Mouse (Mus musculus) neural tube, embryonic 11.5 days (tissue): ENCODE results near the gene Myo10. TPM values are rescaled to one million over a fixed set of nuclear protein-coding genes. Genes with fewer than 3 reads are reported as not detected.

Source experiments
- ATAC-seq: fragments of 200-750 bp; cut with Nextera tagmentation; 2 replicates; pipeline ENCODE4 v1.8.0; 2017; ENCODE audit warnings: moderate number of reproducible peaks, mild to moderate bottlenecking, moderate TSS enrichment, moderate library complexity; ENCODE audit not compliant: insufficient read depth, low FRiP score, low TSS enrichment
- DNase-seq: peaks from one replicate; pipeline ENCODE4 v3.0.0-alpha.2; 2015; ENCODE audit warnings: low spot score
- H3K27ac ChIP-seq: fragments of 300-500 bp; sonication (generic); 2 replicates; pipeline ENCODE4 v1.5.1; 2014; ENCODE audit warnings: low read depth, mild to moderate bottlenecking, low read length
- H3K27me3 ChIP-seq: fragments of 300-500 bp; sonication (generic); 2 replicates; pipeline ENCODE4 v1.6.1; 2014; ENCODE audit warnings: mild to moderate bottlenecking, low read length, mixed read lengths; ENCODE audit not compliant: control insufficient read depth, insufficient read depth
- H3K36me3 ChIP-seq: fragments of 300-500 bp; sonication (generic); 2 replicates; pipeline ENCODE4 v1.6.1; 2014; ENCODE audit warnings: mild to moderate bottlenecking, low read length, moderate library complexity, mixed read lengths; ENCODE audit not compliant: control insufficient read depth, insufficient read depth
- H3K4me1 ChIP-seq: fragments of 300-500 bp; sonication (generic); 2 replicates; pipeline ENCODE4 v1.6.1; 2014; ENCODE audit warnings: low read length, mixed read lengths; ENCODE audit not compliant: control insufficient read depth, insufficient read depth
- H3K4me2 ChIP-seq: fragments of 300-500 bp; sonication (generic); 2 replicates; pipeline ENCODE4 v1.6.1; 2014; ENCODE audit warnings: low read depth, mild to moderate bottlenecking, moderate library complexity
- H3K4me3 ChIP-seq: fragments of 300-500 bp; sonication (generic); 2 replicates; pipeline ENCODE4 v1.5.1; 2014; ENCODE audit warnings: low read depth, low read length
- H3K9ac ChIP-seq: fragments of 300-500 bp; sonication (generic); 2 replicates; pipeline ENCODE4 v1.6.1; 2014; ENCODE audit warnings: mild to moderate bottlenecking, low read length
- H3K9me3 ChIP-seq: fragments of 300-500 bp; sonication (generic); 2 replicates; pipeline ENCODE4 v1.6.1; 2016; ENCODE audit warnings: low read length; ENCODE audit not compliant: control insufficient read depth
- WGBS: fragments of 180-500 bp; shearing (Covaris S2); extraction: QIAGEN DNeasy Blood & Tissue Kit; methylation state at CpG from one replicate; pipeline ENCODE4 v1.1.7; 2014; 5-methylcytosine and 5-hydroxymethylcytosine counted together
- polyA plus RNA-seq: library from polyadenylated mRNA; unstranded; fragments of >200 nt; fragmentation: Nextera tagmentation; extraction: Ambion mirVana; gene quantifications from 2 replicates; pipeline ENCODE4 v1.2.1, GENCODE M21; 2014

The Myo10 gene
- polyA plus RNA-seq, 1 experiment from 2014 or later = 40.5 TPM

DNA sequence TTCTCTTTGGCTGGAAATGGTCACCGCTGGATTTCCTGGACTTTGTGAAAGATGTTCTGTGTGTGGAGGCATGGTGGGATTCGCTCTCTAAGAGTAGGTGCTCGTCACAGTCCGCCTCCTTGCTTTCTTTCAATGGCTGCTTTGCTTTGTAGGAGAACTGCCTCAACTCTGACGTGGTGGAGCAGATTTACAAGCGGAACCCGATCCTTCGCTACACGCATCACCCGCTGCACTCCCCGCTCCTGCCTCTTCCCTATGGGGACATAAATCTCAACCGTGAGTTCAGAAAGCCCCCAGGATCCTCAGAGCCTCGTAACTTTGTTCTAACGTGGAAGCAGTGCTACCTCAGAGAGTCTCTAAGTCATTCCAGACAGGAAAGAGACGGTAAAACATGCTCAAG is 180.8 kb downstream of the Myo10 start:
- H3K9me3 ChIP-seq = no peaks in the 10 kb centered on the region
- H3K4me3 ChIP-seq = no peak overlapping the region
- no peak for DNase-seq
- H3K4me2 ChIP-seq = no peak overlapping the region
- no peak overlapping the region for H3K27ac ChIP-seq
- H3K4me1 ChIP-seq = no peaks in the 10 kb centered on the region
- 53% methylated on average over 15 of the region's 15 CpGs for WGBS
- no peak overlapping the region for H3K9ac ChIP-seq
- H3K36me3 ChIP-seq = peaks cover 17% of the 10 kb centered on the region
- ATAC-seq = no peak
- no peaks in the 10 kb centered on the region for H3K27me3 ChIP-seq

DNA sequence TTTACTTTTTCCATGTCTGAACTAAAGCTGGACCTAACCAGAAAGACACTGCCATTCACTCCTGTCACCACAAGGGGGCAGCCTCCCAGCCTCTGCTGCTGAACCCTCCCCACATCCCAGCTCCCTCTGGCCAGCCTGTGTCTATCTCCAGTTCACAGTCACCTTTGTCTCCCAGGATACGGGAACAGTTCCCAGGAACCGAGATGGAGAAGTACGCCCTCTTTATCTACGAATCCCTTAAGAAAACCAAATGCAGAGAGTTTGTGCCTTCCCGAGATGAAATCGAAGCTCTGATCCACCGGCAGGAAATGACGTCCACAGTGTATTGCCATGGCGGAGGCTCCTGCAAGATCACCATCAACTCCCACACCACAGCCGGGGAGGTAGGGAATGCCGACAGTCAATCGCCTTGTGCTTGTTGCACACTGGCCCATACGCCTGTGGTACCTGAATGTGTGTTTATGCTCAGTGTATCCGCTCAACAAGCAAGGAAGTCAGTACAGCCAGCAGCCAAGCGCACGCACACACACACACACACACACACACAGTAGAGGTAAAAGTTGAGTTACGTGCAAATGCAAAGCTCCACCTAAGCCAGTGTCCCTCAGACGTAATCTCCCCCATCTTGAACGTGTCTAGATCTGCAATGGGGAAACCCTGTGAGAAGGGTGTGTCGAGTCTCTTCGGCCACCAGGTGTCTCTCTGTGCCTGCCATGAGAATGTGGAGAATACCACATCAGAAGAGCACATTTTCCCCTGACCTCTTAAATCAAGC is 183.2 kb downstream of the Myo10 start:
- H3K36me3 ChIP-seq = peaks cover 26% of the 10 kb centered on the region
- no peaks in the 10 kb centered on the region for H3K4me1 ChIP-seq
- H3K27ac ChIP-seq = no peak overlapping the region
- peak; percentile 52; the same call in 1 of the 2 replicates for ATAC-seq
- no peaks in the 10 kb centered on the region for H3K27me3 ChIP-seq
- H3K9ac ChIP-seq = no peak overlapping the region
- WGBS = 84% methylated on average over 21 of the region's 21 CpGs
- no peak overlapping the region for H3K4me2 ChIP-seq
- no peaks in the 10 kb centered on the region for H3K9me3 ChIP-seq
- no peak overlapping the region for H3K4me3 ChIP-seq
- DNase-seq = peak; percentile 71

DNA sequence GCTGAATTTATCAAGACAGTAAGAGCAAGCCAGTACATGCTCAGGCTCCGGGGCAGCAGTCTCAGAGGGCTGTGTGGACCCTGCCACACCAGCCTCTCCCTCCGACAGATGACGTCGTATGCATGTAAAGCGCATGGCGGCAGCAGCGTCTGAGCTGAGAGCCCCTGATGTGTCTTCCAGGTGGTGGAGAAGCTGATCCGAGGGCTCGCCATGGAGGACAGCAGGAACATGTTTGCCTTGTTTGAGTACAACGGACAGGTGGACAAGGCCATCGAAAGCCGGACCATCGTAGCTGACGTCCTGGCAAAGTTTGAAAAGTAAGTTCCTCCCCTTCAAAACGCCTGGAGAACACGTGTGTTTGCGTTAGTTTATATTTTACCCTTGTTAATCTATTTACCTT is 184.0 kb downstream of the Myo10 start:
- Histone ChIP-seq H3K4me3 (no peak overlapping the region), H3K9ac (no peak overlapping the region), H3K27ac (no peak overlapping the region), H3K27me3 (no peaks in the 10 kb centered on the region), H3K4me2 (no peak overlapping the region), H3K9me3 (no peaks in the 10 kb centered on the region), H3K36me3 (peaks cover 27% of the 10 kb centered on the region), H3K4me1 (no peaks in the 10 kb centered on the region)
- WGBS = 82% methylated on average over 17 of the region's 17 CpGs
- DNase-seq = no peak
- ATAC-seq = no peak

DNA sequence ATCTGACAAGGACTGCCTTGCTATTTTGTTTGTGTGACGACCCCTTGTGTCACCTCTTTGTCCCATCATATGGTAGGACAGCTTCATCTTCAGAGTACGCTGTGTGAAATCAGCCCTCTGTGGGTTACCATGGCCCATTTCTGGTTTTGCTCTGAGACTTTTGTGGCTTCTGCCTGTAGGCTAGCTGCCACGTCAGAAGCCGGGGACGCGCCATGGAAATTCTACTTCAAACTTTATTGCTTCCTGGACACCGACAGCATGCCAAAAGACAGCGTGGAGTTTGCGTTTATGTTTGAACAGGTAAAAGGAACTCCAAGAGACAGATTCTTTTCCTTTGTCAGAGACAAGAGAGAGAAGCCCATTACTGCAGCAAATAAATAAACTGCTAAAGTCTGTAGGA is 184.6 kb downstream of the Myo10 start:
- DNase-seq (no peak), ATAC-seq (no peak)
- 92% methylated on average over 9 of the region's 9 CpGs for WGBS
- no peak overlapping the region for H3K9ac ChIP-seq
- no peaks in the 10 kb centered on the region for H3K27me3 ChIP-seq
- no peaks in the 10 kb centered on the region for H3K9me3 ChIP-seq
- no peak overlapping the region for H3K27ac ChIP-seq
- no peaks in the 10 kb centered on the region for H3K4me1 ChIP-seq
- H3K4me3 ChIP-seq = no peak overlapping the region
- no peak overlapping the region for H3K4me2 ChIP-seq
- H3K36me3 ChIP-seq = peaks cover 32% of the 10 kb centered on the region

DNA sequence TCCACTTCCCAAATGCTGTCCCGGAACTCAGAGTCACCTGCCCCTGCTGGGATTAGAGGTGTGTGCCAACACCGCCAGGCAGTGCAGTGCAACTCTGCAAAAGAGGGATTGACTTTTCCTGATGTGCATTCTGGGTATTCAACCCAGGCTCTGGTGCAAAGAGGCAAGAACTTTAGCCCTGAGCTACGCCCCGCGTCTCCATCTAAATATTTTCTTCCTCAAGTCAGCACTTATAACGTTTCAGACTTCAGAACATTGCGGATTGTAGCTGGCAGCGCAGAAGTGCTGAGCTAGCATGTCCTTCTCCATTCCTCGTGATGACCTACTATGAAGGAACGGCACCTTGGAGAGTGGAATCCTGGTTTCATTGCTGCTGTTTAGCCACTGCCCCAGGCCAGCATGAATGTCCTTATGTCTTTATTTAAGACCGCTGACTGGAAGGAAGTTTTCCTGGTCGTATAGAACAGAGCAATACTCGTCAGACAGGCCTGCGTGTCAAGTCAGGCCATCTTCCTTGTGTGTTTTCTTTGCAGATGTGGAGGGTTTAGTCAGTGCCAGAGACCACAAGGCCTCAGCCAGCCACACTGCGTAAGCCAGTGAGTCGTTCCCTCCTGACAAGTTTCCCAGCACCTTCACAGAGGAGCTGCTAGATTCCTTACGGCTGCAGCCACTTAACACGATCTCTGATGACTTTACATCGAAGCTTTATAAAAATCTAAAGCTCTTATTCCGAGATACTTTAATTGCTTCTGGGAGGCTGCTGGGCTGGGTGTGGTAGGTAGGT is 186.5 kb downstream of the Myo10 start:
- 89% methylated on average over 20 of the region's 20 CpGs for WGBS
- ATAC-seq (no peak), DNase-seq (no peak)
- no peak overlapping the region for H3K27ac ChIP-seq
- no peak overlapping the region for H3K4me3 ChIP-seq
- H3K9ac ChIP-seq = no peak overlapping the region
- H3K9me3 ChIP-seq = no peaks in the 10 kb centered on the region
- no peaks in the 10 kb centered on the region for H3K27me3 ChIP-seq
- H3K36me3 ChIP-seq = peaks cover 30% of the 10 kb centered on the region
- no peak overlapping the region for H3K4me2 ChIP-seq
- no peaks in the 10 kb centered on the region for H3K4me1 ChIP-seq

DNA sequence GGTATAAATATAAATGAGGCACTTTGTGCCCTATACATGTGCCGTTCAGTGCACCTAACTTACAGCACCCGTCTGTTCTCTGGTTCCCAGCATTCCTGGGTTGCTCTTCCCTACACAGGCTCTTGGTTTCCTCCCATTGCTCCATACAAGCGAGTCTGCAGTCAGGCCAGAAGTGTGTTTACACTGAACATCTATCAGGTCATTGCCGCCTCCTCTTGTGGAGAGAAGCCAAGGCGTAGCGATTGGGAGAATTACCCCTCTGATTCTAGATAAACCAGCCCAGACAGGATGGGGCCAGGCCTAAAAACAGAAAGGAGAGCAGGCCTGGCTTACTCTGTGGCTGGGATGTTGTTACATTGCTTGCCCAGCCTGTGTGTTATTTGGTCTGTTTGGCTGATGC is 187.3 kb downstream of the Myo10 start:
- Histone ChIP-seq H3K4me3 (no peak overlapping the region), H3K36me3 (peaks cover 30% of the 10 kb centered on the region), H3K27ac (no peak overlapping the region), H3K27me3 (no peaks in the 10 kb centered on the region), H3K4me1 (no peaks in the 10 kb centered on the region), H3K9ac (no peak overlapping the region), H3K4me2 (no peak overlapping the region), H3K9me3 (no peaks in the 10 kb centered on the region)
- DNase-seq (no peak), ATAC-seq (no peak)
- 93% methylated on average over 6 of the region's 6 CpGs for WGBS

DNA sequence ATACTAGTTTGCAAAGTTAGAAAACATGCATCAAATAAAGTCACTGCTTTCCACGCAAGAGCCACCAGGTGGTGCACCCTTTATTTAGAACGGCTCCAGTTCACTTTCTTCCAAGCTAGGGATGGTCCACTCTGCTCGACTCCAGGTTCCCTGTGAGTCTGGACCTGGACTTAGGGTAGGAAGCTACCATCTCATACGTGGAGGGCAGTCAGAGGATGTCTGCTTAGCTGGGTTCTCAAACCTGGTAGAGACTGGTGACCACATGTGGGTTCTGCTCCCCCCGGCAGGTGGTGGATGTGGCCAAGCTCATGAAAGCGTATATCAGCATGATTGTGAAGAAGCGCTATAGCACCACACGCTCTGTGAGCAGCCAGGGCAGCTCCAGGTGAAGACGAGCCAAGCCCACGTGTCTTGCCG is 189.5 kb downstream of the Myo10 start:
- ATAC-seq (no peak), DNase-seq (no peak)
- no peak overlapping the region for H3K4me2 ChIP-seq
- H3K9me3 ChIP-seq = no peaks in the 10 kb centered on the region
- H3K36me3 ChIP-seq = peaks cover 25% of the 10 kb centered on the region
- no peaks in the 10 kb centered on the region for H3K27me3 ChIP-seq
- H3K4me1 ChIP-seq = no peaks in the 10 kb centered on the region
- WGBS = 89% methylated on average over 11 of the region's 11 CpGs
- H3K4me3 ChIP-seq = no peak overlapping the region
- no peak overlapping the region for H3K9ac ChIP-seq
- no peak overlapping the region for H3K27ac ChIP-seq

DNA sequence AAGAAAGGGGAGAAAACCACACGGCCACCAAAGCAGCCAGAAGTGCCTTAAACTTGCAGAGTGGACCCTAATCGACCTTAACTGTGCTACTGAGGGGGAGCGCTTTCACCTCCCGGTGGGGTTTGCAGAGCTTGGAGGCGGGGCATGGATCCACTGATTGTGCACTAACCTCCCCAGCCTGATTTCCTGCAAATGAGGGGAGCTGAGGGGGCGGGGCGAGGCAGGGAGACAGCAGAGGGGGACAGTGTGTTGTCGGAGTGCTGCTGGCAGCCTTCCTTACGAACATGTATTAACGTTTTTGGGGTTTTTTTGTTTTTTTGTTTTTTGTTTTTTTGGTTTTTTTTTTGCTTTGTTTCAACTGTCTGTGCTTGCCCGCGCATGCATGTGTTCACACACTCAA is 190.2 kb downstream of the Myo10 start:
- Histone ChIP-seq H3K4me2 (no peak overlapping the region), H3K9ac (no peak overlapping the region), H3K4me1 (no peaks in the 10 kb centered on the region), H3K36me3 (peaks cover 21% of the 10 kb centered on the region), H3K9me3 (no peaks in the 10 kb centered on the region), H3K27ac (no peak overlapping the region), H3K27me3 (no peaks in the 10 kb centered on the region), H3K4me3 (no peak overlapping the region)
- ATAC-seq (no peak), DNase-seq (no peak)
- 72% methylated on average over 12 of the region's 12 CpGs for WGBS

DNA sequence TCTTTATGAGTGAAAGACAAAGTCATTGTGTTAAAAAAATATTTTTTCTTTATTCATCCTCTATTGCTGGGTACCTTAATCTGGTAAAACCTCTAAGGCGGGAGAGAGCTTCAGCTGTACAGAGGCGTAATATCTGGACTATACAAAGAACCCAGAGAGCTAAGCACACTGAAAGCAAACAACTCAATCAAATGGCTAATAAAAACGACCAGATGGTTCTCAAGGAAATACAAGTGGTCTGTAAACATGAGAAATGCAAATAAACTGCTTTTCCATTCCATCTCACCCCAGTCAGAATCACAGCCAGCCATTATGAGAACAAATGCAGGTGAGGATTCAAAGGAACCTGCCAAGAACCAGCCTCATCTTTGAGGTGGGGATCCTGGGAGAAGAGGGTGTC is 192.2 kb downstream of the Myo10 start:
- 84% methylated on average over 3 of the region's 3 CpGs for WGBS
- Histone ChIP-seq H3K27ac (no peak overlapping the region), H3K9ac (no peak overlapping the region), H3K4me2 (no peak overlapping the region), H3K9me3 (no peaks in the 10 kb centered on the region), H3K27me3 (no peaks in the 10 kb centered on the region), H3K36me3 (peaks cover 10% of the 10 kb centered on the region), H3K4me3 (no peak overlapping the region), H3K4me1 (no peaks in the 10 kb centered on the region)
- DNase-seq = no peak
- ATAC-seq = no peak
